Mouse (Mus musculus) erythroblast, embryonic 14.5 days (primary cell): ENCODE results near the gene Neb. TPM values are rescaled to one million over a fixed set of nuclear protein-coding genes. Genes with fewer than 3 reads are reported as not detected.

Experiments
- H3K27me3 ChIP-seq: 2 replicates; pipeline ENCODE4 v1.6.1; 2012; ENCODE audit warnings: inconsistent platforms; ENCODE audit not compliant: control insufficient read depth
- H3K36me3 ChIP-seq: 2 replicates; pipeline ENCODE4 v1.6.1; 2012; ENCODE audit warnings: mild to moderate bottlenecking, inconsistent platforms; ENCODE audit not compliant: control insufficient read depth
- H3K4me1 ChIP-seq: 2 replicates; pipeline ENCODE4 v1.6.1; 2012; ENCODE audit warnings: inconsistent platforms; ENCODE audit not compliant: control insufficient read depth
- H3K4me3 ChIP-seq: replicated peaks from 2 replicates; pipeline ENCODE3; 2012; ENCODE audit warnings: moderate library complexity, mild to moderate bottlenecking, inconsistent platforms
- H3K9me3 ChIP-seq: 2 replicates; pipeline ENCODE4 v1.6.1; 2012; ENCODE audit warnings: low read length, inconsistent platforms, mixed read lengths; ENCODE audit not compliant: control insufficient read depth
- GATA1 ChIP-seq: IDR thresholded peaks from 2 replicates; pipeline ENCODE4 v1.6.1; 2012; ENCODE audit warnings: low read length, inconsistent platforms, mixed read lengths
- TAL1 ChIP-seq: IDR thresholded peaks from 3 replicates; pipeline ENCODE4 v1.6.1; 2012; ENCODE audit warnings: low read length, inconsistent platforms, mixed read lengths
- polyA plus RNA-seq: library from polyadenylated mRNA; stranded (reverse); fragments of >175 nt; gene quantifications from 2 replicates; pipeline ENCODE4 v1.2.3, GENCODE M21; 2012

Gene Neb
- polyA plus RNA-seq, 1 experiment: not detected

- H3K36me3 ChIP-seq: no peaks in the 10 kb centered on the region
- H3K4me3 ChIP-seq: no peak overlapping the region
- no peak for TF ChIP-seq GATA1
- no peak for TF ChIP-seq TAL1
- no peaks in the 10 kb centered on the region for H3K27me3 ChIP-seq
- no peaks in the 10 kb centered on the region for H3K9me3 ChIP-seq
- H3K4me1 ChIP-seq: no peaks in the 10 kb centered on the region
Measured at GRCm38 (mm10) chr2:52303405-52303804, 74.9 kb downstream of the Neb start.

GRCm38 (mm10) chr2:52297969-52298368 is 80.3 kb downstream of the Neb start:
- H3K9me3 ChIP-seq: no peaks in the 10 kb centered on the region
- H3K4me3 ChIP-seq: no peak overlapping the region
- H3K36me3 ChIP-seq: no peaks in the 10 kb centered on the region
- H3K27me3 ChIP-seq: no peaks in the 10 kb centered on the region
- TF ChIP-seq GATA1 (no peak), TAL1 (no peak)
- no peaks in the 10 kb centered on the region for H3K4me1 ChIP-seq

- H3K9me3 ChIP-seq: no peaks in the 10 kb centered on the region
- H3K36me3 ChIP-seq: no peaks in the 10 kb centered on the region
- TF ChIP-seq TAL1 (no peak), GATA1 (no peak)
- H3K4me1 ChIP-seq: no peaks in the 10 kb centered on the region
- no peak overlapping the region for H3K4me3 ChIP-seq
- no peaks in the 10 kb centered on the region for H3K27me3 ChIP-seq
Measured at GRCm38 (mm10) chr2:52296779-52297178, 81.5 kb downstream of the Neb start.

- no peaks in the 10 kb centered on the region for H3K4me1 ChIP-seq
- H3K27me3 ChIP-seq: no peaks in the 10 kb centered on the region
- no peak for TF ChIP-seq TAL1
- no peak for TF ChIP-seq GATA1
- no peaks in the 10 kb centered on the region for H3K36me3 ChIP-seq
- H3K4me3 ChIP-seq: no peak overlapping the region
- no peaks in the 10 kb centered on the region for H3K9me3 ChIP-seq
Measured at GRCm38 (mm10) chr2:52287436-52287835, 90.8 kb downstream of the Neb start.

- H3K4me1 ChIP-seq: no peaks in the 10 kb centered on the region
- no peak for TF ChIP-seq GATA1
- TF ChIP-seq TAL1: no peak
Measured at GRCm38 (mm10) chr2:52286421-52286820, 91.9 kb downstream of the Neb start.

GRCm38 (mm10) chr2:52272146-52272545 is 106.1 kb downstream of the Neb start:
- H3K27me3 ChIP-seq: no peaks in the 10 kb centered on the region
- no peaks in the 10 kb centered on the region for H3K36me3 ChIP-seq
- TF ChIP-seq GATA1 (no peak), TAL1 (no peak)
- no peaks in the 10 kb centered on the region for H3K4me1 ChIP-seq
- no peak overlapping the region for H3K4me3 ChIP-seq
- no peaks in the 10 kb centered on the region for H3K9me3 ChIP-seq

More at GRCm38 (mm10) chr2:52286421-52286820, 91.9 kb downstream of the Neb start:
- Histone ChIP-seq H3K4me3 (no peak overlapping the region), H3K36me3 (no peaks in the 10 kb centered on the region), H3K9me3 (no peaks in the 10 kb centered on the region), H3K27me3 (no peaks in the 10 kb centered on the region)

GRCm38 (mm10) chr2:52270911-52271310 is 107.4 kb downstream of the Neb start:
- no peaks in the 10 kb centered on the region for H3K4me1 ChIP-seq
- TF ChIP-seq TAL1 (no peak), GATA1 (no peak)

GRCm38 (mm10) chr2:52262149-52262548 is 116.1 kb downstream of the Neb start:
- H3K36me3 ChIP-seq: no peaks in the 10 kb centered on the region
- no peaks in the 10 kb centered on the region for H3K9me3 ChIP-seq
- H3K4me1 ChIP-seq: no peaks in the 10 kb centered on the region
- no peaks in the 10 kb centered on the region for H3K27me3 ChIP-seq
- TF ChIP-seq TAL1 (no peak), GATA1 (no peak)
- H3K4me3 ChIP-seq: no peak overlapping the region

More at GRCm38 (mm10) chr2:52270911-52271310, 107.4 kb downstream of the Neb start:
- no peak overlapping the region for H3K4me3 ChIP-seq
- no peaks in the 10 kb centered on the region for H3K27me3 ChIP-seq
- H3K36me3 ChIP-seq: no peaks in the 10 kb centered on the region
- no peaks in the 10 kb centered on the region for H3K9me3 ChIP-seq

- Histone ChIP-seq H3K36me3 (no peaks in the 10 kb centered on the region), H3K9me3 (no peaks in the 10 kb centered on the region), H3K4me1 (no peaks in the 10 kb centered on the region), H3K27me3 (no peaks in the 10 kb centered on the region), H3K4me3 (no peak overlapping the region)
- no peak for TF ChIP-seq TAL1
- no peak for TF ChIP-seq GATA1
Measured at GRCm38 (mm10) chr2:52252037-52252436, 126.2 kb downstream of the Neb start.

GRCm38 (mm10) chr2:52248316-52248826 is 129.9 kb downstream of the Neb start:
- Histone ChIP-seq H3K4me1 (no peaks in the 10 kb centered on the region), H3K4me3 (no peak overlapping the region), H3K9me3 (no peaks in the 10 kb centered on the region), H3K27me3 (no peaks in the 10 kb centered on the region), H3K36me3 (no peaks in the 10 kb centered on the region)
- TF ChIP-seq GATA1 (no peak), TAL1 (no peak)
